Mouse (Mus musculus) liver, adult 10 weeks (tissue): ENCODE measurements around the gene Klhl42. TPM values are rescaled to one million over a fixed set of nuclear protein-coding genes. Genes with fewer than 3 reads are reported as not detected.

Experiments
- polyA plus RNA-seq: library from polyadenylated mRNA; stranded (reverse); fragments of 350-450 nt; fragmentation: Illumina TruSeq; extraction: RNeasy Lipid Tissue Mini Kit (QIAGEN cat#74804); gene quantifications from one replicate; pipeline ENCODE4 v1.2.3, GENCODE M21; 2014; ENCODE audit warnings: low read depth, low replicate concordance

The Klhl42 gene
- 5.8 TPM for polyA plus RNA-seq

DNA sequence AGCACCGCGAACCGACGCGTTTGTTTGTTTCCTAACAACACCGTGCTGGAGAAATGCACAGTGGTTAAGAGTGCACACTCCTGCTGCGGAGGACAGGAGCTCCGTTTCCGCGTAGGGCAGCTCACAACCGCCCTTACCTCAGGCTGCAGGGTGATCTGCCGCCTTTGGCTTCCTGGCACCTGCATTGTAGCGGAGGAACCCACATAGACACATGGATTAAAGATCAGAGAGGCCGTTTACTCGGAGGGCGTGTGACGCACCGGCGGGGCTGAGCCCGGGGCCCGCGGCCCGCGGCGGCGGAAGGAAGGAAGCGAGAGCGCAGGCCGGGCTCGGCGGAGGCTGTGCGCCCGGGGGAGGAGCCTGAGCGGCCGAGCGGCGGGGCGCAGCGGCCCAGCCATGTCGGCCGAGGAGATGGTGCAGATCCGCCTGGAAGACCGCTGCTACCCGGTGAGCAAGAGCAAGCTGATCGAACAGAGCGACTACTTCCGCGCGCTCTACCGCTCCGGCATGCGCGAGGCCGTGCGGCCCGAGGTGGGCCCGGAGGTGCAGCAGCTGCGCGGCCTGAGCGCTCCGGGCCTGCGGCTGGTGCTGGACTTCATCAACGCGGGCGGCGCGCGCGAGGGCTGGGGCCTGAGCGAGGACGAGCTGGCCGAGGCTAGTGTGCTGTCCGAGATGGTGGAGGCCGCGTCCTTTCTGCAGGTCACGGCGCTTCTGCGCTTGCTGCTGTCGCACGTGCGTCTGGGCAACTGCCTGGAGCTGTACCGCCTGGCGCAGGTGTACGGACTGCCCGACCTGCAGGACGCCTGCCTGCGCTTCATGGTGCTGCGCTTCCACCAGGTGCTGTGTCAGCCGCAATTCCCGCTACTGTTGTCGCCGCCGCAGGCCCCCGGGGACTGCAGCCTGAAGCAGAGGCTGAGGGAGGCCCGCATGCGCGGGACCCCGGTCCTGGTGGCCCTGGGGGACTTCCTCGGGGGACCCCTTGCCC, at the start of gene Klhl42:
Klhl42 (plus strand) TSS at position 244 of the 985 bp plus-strand sequence.

DNA sequence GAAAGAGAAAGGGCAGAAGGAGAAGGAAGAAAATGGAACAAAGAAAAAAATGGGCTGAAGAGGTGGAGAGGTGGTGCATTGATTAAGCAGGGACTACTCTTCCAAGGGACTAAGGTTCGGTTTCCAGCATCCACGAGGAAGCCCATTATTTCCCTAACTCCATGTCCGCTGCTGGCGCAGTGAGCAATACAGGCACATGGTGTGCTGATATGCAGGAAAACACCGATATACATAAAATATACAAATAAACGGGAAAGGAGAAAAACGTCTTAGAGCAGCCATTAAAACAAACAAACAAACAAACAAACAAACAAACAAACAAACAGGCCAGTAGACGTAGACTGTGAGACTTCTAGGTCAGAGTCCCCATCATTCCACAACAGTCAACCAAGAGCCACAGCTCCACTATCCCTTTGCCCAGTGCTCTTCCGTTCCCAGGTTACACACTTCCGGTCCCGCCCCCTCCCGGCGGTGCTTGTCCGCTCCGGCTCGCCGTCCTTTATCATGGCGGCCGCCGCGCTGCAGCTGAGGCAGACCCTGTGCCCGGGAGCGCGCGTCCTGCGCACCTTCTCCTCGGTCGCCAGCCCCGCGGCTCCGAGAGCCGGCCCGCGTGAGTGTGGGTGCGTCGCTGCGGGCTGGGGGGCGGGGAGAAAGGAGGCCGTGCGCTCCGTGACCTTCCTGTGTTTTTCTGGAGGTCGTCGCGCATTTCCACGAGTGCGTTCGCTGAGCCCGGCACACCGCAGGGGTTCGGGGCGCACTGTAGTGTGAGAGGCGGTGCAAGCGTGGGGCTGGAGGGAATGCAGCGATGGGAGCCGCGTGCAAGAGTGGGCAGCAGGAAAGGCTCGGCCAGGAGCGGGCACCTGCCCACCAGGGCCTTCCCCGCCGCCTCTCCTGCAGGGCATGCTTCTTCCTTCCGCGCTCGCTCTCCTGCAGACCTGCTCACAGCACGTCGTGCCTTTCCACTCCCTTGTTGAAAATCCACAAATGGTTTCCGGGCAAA, 48.6 kb upstream of the Klhl42 start, which contains the start of gene Mrps35:
Mrps35 (plus strand) TSS at position 474 of the 1,000 bp plus-strand sequence.

GRCm38 (mm10) chr6:147086594-147087225, 4.5 kb upstream of the Klhl42 start, which contains the start of gene Mansc4:
Mansc4 (minus strand) TSS chr6:147087032.

Other genes starting within 250 kb of the Klhl42 start
- not detected for gene Smco2, start 241.3 kb upstream of the Klhl42 start, polyA plus RNA-seq
- gene Ppfibp1, start 202.9 kb upstream of the Klhl42 start, polyA plus RNA-seq = 20.0 TPM
- gene 1700034J05Rik, start 137.0 kb upstream of the Klhl42 start, polyA plus RNA-seq = not detected
- gene Rep15, start 58.8 kb upstream of the Klhl42 start, polyA plus RNA-seq = 0.40 TPM
- 25.0 TPM for gene Mrps35, start 48.6 kb upstream of the Klhl42 start, polyA plus RNA-seq
- not detected for gene Mansc4, start 4.3 kb upstream of the Klhl42 start, polyA plus RNA-seq
- gene Pthlh, start 172.8 kb downstream of the Klhl42 start, polyA plus RNA-seq = not detected